Mouse (Mus musculus) hindbrain, embryonic 14.5 days (tissue): Measurements from ENCODE around the gene Ntng2. TPM values are rescaled to one million over a fixed set of nuclear protein-coding genes. Genes with fewer than 3 reads are reported as not detected.

Experiments used
- ATAC-seq: fragments of 200-750 bp; cut with Nextera tagmentation; 2 replicates; pipeline ENCODE4 v1.8.0; 2017; ENCODE audit warnings: moderate number of reproducible peaks, mild to moderate bottlenecking, moderate TSS enrichment, moderate library complexity; ENCODE audit not compliant: low FRiP score
- DNase-seq: peaks from one replicate; pipeline ENCODE4 v3.0.0-alpha.2; 2015; ENCODE audit warnings: low spot score
- H3K27ac ChIP-seq: fragments of 300-500 bp; sonication (generic); 2 replicates; pipeline ENCODE4 v1.5.1; 2014; ENCODE audit warnings: mild to moderate bottlenecking, moderate library complexity
- H3K27me3 ChIP-seq: fragments of 300-500 bp; sonication (generic); 2 replicates; pipeline ENCODE4 v1.6.1; 2014; ENCODE audit warnings: mild to moderate bottlenecking, low read length, mixed read lengths; ENCODE audit not compliant: control insufficient read depth, insufficient read depth
- H3K36me3 ChIP-seq: fragments of 300-500 bp; sonication (generic); replicated peaks from 2 replicates; pipeline ENCODE4 v1.6.1; 2014; ENCODE audit not compliant: control insufficient read depth, insufficient read depth
- H3K4me1 ChIP-seq: fragments of 300-500 bp; sonication (generic); replicated peaks from 2 replicates; pipeline ENCODE4 v1.6.1; 2014; ENCODE audit warnings: antibody characterized with exemption, low read length, mixed read lengths; ENCODE audit not compliant: control insufficient read depth, insufficient read depth
- H3K4me2 ChIP-seq: fragments of 300-500 bp; sonication (generic); replicated peaks from 2 replicates; pipeline ENCODE4 v1.6.1; 2014; ENCODE audit warnings: mild to moderate bottlenecking, moderate library complexity
- H3K4me3 ChIP-seq: fragments of 300-500 bp; sonication (generic); replicated peaks from 2 replicates; pipeline ENCODE4 v1.5.1; 2014; ENCODE audit warnings: mild to moderate bottlenecking, low read length
- H3K9ac ChIP-seq: fragments of 300-500 bp; sonication (generic); 2 replicates; pipeline ENCODE4 v1.6.1; 2014
- H3K9me3 ChIP-seq: fragments of 300-500 bp; sonication (generic); 2 replicates; pipeline ENCODE4 v1.6.1; 2016; ENCODE audit warnings: low read length; ENCODE audit not compliant: control insufficient read depth
- WGBS: fragments of 180-500 bp; shearing (Covaris S2); extraction: QIAGEN DNeasy Blood & Tissue Kit; methylation state at CpG from one replicate; pipeline ENCODE4 v1.1.7; 2014; 5-methylcytosine and 5-hydroxymethylcytosine counted together
- polyA plus RNA-seq: library from polyadenylated mRNA; unstranded; fragments of >200 nt; fragmentation: Nextera tagmentation; extraction: Ambion mirVana; gene quantifications from 2 replicates; pipeline ENCODE4 v1.2.1, GENCODE M21; 2014

Gene Ntng2
- polyA plus RNA-seq, 1 experiment from 2014 or later, result 2.9 TPM

DNA sequence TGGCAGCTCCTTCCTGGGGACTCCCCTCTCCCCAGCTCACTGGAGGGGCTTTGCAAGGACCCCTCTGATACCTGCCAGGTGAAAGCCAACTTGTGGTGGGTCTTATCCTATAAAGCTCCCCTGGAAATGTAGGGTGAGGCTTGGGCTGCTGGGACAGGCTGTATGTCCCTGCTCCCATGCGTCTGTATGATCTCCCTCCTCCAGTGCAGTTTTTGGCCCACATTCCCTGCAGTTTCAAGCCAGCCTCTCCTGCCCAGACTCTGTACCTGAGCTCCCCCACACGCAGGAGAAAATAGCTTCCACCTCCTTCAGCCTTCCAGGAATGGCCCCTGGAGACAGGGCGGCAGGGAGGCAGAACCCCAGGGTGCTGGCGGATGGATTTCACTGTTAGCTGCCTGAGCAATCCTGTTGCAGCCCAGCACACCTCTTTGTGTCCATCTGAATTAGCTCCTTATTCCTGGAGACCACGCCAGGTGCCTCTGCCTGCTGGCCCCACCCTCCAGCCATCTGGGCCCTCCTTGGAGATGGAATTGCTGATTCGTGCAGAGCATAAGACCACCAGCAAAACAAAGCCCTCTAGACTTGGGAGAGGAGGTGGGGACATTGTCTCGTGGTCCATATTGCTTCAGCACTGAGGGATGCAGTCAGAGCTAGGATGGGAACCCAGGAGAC is 29.1 kb downstream of the Ntng2 start:
- no peak overlapping the region for H3K4me3 ChIP-seq
- no peaks in the 10 kb centered on the region for H3K27me3 ChIP-seq
- H3K9ac ChIP-seq, result no peak overlapping the region
- ATAC-seq (no peak), DNase-seq (no peak)
- no peaks in the 10 kb centered on the region for H3K9me3 ChIP-seq
- 50% methylated on average over 7 of the region's 7 CpGs for WGBS
- no peaks in the 10 kb centered on the region for H3K4me1 ChIP-seq
- no peaks in the 10 kb centered on the region for H3K36me3 ChIP-seq
- no peak overlapping the region for H3K4me2 ChIP-seq
- H3K27ac ChIP-seq, result no peak overlapping the region

DNA sequence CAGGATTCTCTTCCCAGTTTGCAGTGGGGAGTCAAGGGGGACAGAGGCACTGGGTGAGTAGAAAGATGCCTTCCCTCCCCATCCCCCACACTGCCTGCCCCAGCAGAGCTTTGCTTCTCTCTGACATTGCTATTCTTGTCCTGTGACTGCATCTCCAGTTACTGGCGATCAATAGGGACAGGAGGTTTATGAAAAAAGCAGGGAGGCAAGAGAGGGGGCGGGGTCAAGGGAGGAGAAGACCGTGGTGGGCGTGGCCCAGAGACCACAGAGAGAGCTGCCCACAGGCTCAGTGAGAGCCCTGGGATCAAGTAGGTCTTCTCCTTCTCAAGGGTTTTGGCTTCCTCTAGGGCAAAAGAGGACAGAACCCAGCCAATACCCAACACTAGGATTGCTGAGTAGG is 30.5 kb downstream of the Ntng2 start:
- Histone ChIP-seq H3K4me1 (no peaks in the 10 kb centered on the region), H3K36me3 (no peaks in the 10 kb centered on the region), H3K4me3 (no peak overlapping the region), H3K9me3 (no peaks in the 10 kb centered on the region), H3K4me2 (no peak overlapping the region), H3K9ac (no peak overlapping the region), H3K27ac (no peak overlapping the region), H3K27me3 (no peaks in the 10 kb centered on the region)
- ATAC-seq, result no peak
- DNase-seq, result no peak
- WGBS, result 0% methylated on average over 4 of the region's 4 CpGs

DNA sequence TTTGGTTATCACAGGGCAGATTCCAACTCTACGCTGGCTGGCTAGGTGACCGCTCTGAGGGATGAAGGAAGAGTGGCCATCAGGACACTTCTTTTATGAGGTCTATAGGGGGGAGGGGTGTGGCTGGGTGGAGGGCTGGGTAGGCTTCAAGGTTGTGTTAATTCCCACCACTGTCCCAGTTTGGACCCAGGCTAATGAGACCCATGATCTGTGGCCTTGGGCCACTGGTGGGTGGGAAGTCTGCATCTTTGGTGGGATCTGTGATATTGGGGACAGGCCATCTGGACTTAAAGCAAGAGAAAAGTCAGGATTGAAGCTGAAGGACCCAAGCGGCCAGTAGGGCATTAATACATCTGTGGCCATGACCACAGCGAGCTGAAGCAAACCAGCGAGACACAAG is 34.0 kb downstream of the Ntng2 start:
- 91% methylated on average over 5 of the region's 5 CpGs for WGBS
- H3K4me3 ChIP-seq, result no peak overlapping the region
- no peak overlapping the region for H3K27ac ChIP-seq
- no peak overlapping the region for H3K4me2 ChIP-seq
- no peak for ATAC-seq
- no peaks in the 10 kb centered on the region for H3K9me3 ChIP-seq
- no peak overlapping the region for H3K9ac ChIP-seq
- no peaks in the 10 kb centered on the region for H3K4me1 ChIP-seq
- no peaks in the 10 kb centered on the region for H3K36me3 ChIP-seq
- DNase-seq, result no peak
- H3K27me3 ChIP-seq, result no peaks in the 10 kb centered on the region

DNA sequence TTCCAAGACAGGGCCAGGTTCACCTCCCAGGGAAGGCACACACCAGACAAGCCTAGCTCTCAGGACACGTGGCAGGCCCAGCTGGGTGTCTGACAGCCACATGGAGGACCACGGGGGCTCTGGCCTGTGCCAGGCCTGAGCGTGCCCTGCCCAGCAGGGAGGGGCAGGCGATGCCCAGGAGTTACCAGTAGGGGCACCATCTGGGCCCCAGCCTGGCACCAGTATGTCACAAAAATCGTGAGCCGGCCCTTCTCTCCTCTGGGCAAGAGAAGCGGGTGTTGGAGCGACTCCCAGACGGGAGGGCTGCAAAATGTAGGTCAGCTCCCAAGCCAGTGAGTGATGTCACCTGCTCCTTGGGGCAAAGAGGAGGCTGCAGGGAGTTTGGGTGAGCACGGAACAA is 34.9 kb downstream of the Ntng2 start:
- ATAC-seq, result peak; percentile 43; the same call in 1 of the 2 replicates
- Histone ChIP-seq H3K27me3 (no peaks in the 10 kb centered on the region), H3K4me2 (no peak overlapping the region), H3K9me3 (no peaks in the 10 kb centered on the region), H3K36me3 (no peaks in the 10 kb centered on the region), H3K4me3 (no peak overlapping the region), H3K4me1 (no peaks in the 10 kb centered on the region), H3K9ac (no peak overlapping the region), H3K27ac (no peak overlapping the region)
- no peak for DNase-seq
- 55% methylated on average over 10 of the region's 10 CpGs for WGBS

DNA sequence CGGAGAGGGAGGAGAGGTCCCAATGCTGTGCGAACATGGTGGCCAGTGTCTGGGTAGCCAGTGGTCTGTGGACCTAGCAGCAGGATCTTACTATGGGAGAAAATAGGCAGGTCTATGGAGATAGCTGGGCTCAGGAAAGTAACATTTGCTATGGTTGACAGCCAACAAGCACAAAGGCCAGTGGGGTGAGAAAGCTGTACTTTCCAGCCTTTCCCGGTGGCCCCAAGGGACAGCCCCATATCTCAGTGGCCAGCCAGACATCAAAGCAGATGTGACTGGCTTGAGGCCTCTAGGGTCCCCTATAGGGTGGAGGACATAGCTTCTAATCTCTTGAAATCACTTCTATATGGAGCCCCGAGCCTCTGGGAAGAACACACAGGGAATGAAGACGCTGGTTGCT is 35.8 kb downstream of the Ntng2 start:
- 89% methylated on average over 5 of the region's 5 CpGs for WGBS
- H3K9me3 ChIP-seq, result no peaks in the 10 kb centered on the region
- no peaks in the 10 kb centered on the region for H3K27me3 ChIP-seq
- H3K36me3 ChIP-seq, result no peaks in the 10 kb centered on the region
- H3K4me2 ChIP-seq, result no peak overlapping the region
- H3K9ac ChIP-seq, result no peak overlapping the region
- H3K4me3 ChIP-seq, result no peak overlapping the region
- DNase-seq (no peak), ATAC-seq (no peak)
- H3K27ac ChIP-seq, result no peak overlapping the region
- no peaks in the 10 kb centered on the region for H3K4me1 ChIP-seq

DNA sequence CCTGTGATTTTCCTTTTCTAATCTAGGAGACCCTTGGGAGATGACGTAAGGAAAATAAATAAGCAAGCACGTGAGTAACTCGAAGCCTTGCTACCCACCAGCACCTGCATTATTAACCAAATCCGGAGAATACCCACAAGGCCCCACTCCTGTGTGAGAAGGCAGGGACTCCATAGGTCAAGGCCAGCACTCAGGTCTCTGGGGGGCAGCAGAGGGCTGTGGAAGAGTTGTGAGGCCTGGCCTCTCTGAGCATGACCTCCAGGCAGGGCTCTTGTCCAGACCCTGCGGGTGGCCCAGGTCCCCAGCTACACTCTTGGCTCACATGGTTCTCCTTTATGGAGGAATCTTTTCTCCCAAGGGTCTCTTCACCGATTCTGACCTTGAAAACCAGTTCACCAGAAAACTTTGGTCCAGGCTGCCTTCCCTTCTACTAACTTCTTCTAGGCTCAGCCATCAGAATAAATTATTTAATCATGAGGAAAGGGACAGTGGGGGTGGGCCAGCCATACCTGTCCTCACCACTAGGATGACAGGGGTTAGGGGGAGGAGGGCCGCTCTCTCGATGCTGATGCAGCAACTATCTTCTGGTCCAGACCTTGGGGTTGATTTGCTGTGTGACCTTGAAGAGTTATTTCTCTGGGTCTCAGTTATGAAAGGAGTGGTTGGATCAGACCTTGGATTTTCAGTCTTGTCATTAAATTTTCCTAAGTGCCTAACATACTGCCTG is 36.4 kb downstream of the Ntng2 start:
- ATAC-seq (no peak), DNase-seq (no peak)
- H3K27ac ChIP-seq, result no peak overlapping the region
- H3K4me3 ChIP-seq, result no peak overlapping the region
- no peaks in the 10 kb centered on the region for H3K27me3 ChIP-seq
- no peaks in the 10 kb centered on the region for H3K36me3 ChIP-seq
- H3K4me1 ChIP-seq, result no peaks in the 10 kb centered on the region
- 53% methylated on average over 8 of the region's 8 CpGs for WGBS
- no peak overlapping the region for H3K9ac ChIP-seq
- H3K4me2 ChIP-seq, result no peak overlapping the region
- no peaks in the 10 kb centered on the region for H3K9me3 ChIP-seq

DNA sequence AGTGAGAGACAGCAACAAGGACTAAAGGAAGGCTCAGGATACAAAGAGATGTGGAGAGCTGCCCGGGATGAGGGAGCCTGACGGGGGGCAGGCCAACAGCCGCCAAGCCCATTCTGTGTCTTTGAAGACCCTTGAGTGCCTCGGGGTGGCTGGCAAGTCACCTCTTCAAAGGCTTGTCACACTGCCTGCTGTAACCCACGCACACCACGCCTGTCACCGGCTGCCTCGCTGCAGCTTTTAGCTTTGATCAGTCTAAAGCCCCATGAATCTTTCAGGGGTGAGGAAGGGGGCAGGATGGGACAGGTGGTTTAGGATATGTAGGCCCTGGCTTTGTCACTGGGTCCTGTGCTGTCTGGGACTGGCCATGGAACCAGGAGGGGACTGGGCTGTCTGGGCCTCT is 46.6 kb downstream of the Ntng2 start:
- H3K9me3 ChIP-seq, result no peaks in the 10 kb centered on the region
- no peak for ATAC-seq
- DNase-seq, result no peak

DNA sequence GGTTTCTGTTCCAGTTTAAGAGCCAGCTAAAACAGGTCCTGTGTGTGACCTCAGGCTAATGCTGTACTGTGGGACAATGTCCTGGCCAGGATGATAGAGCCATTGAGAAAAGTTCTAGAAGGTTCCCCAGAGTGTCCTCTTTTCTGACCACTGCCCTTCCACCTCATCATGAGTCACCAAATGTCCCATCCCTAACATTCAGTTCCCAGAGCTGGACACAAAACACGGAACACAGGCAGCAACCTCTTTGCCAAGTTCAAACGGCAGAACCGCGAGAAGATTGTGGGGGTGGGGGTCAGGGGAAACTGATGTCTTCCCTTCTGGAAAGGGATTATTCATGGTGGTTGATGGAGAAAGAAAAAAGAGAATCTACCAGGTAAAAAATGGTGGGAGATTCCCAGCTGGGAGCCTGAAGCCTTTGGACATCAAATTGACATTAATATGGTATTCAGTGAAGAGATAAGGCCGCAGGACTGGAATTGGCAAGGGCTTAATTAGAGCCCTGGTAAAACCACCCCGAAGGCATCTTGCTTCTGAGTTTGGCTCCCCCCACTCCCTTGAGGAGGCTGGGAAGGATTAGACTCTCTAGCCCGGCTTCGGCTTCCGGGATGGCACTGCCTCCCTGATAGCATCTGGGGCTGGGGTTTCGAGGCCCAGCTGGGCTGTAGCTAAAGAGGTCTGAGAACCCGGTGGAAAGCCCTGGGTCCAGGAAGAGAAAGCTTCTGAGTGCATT is 51.4 kb downstream of the Ntng2 start:
- H3K9ac ChIP-seq, result no peak overlapping the region
- H3K4me2 ChIP-seq, result no peak overlapping the region
- WGBS, result 56% methylated on average over 11 of the region's 11 CpGs
- DNase-seq (no peak), ATAC-seq (no peak)
- H3K36me3 ChIP-seq, result no peaks in the 10 kb centered on the region
- no peak overlapping the region for H3K4me3 ChIP-seq
- H3K4me1 ChIP-seq, result no peaks in the 10 kb centered on the region; the same call in 1 of the 2 replicates
- 0 out of 2 replicates have a peak, but pooled peaks cover 1% of the 10 kb centered on the region for H3K27me3 ChIP-seq
- H3K27ac ChIP-seq, result no peak overlapping the region
- H3K9me3 ChIP-seq, result no peaks in the 10 kb centered on the region

More for the DNA sequence above, 46.6 kb downstream of the Ntng2 start:
- Histone ChIP-seq H3K27ac (no peak overlapping the region), H3K4me3 (no peak overlapping the region), H3K27me3 (no peaks in the 10 kb centered on the region), H3K4me1 (no peaks in the 10 kb centered on the region; the same call in 1 of the 2 replicates), H3K36me3 (no peaks in the 10 kb centered on the region), H3K4me2 (no peak overlapping the region), H3K9ac (no peak overlapping the region)
- 33% methylated on average over 8 of the region's 8 CpGs for WGBS

DNA sequence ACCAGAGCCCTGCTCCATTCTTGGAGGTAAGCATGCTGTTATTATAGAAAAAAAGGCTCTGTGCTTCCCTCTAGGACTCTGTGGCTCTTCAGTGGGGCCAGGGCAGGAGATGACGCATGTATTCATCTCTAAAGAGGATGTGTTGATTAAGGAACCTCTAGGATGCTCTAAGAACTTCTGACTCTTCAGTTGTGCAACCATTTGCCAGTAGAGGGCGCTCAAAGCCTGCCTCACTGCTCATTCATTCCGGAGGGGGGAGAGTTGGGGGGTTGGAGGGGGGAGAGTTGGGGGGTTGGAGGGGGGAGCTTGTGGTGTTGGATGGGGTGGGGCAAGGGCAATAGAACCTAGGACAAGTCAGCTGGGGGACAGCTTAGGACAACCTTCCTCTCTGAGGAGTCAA is 52.9 kb downstream of the Ntng2 start:
- DNase-seq (peak; percentile 64), ATAC-seq (no peak)
- no peak overlapping the region for H3K27ac ChIP-seq
- 0 out of 2 replicates have a peak, but pooled peaks cover 15% of the 10 kb centered on the region for H3K27me3 ChIP-seq
- no peak overlapping the region for H3K4me2 ChIP-seq
- WGBS, result 0% methylated on average over 3 of the region's 3 CpGs
- H3K4me1 ChIP-seq, result peaks cover 2% of the 10 kb centered on the region
- no peak overlapping the region for H3K4me3 ChIP-seq
- no peaks in the 10 kb centered on the region for H3K36me3 ChIP-seq
- H3K9ac ChIP-seq, result no peak overlapping the region
- H3K9me3 ChIP-seq, result no peaks in the 10 kb centered on the region
